13 mouse cellular contexts compared by ENCODE assay signal in the genomic region with DNA sequence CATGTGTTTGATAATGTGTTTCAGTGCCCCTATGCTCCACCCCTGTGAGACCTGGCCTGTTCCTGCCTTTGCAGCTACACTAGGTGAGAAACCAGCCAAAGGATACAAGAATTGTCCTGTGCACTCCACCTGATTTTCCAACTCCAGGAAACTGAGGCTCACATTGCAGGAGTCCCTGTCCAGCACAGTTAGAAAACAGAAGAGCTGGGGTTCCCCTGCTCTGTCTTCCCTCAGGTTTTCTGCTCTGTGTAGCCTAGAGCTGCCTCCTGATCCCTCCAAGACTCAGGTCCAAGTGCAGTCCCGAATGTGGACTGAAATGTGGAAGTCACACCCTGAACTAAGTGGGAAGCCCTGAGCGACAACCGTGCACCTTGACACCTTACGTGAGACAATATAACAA. TPM values are rescaled to one million over a fixed set of nuclear protein-coding genes. Genes with fewer than 3 reads are reported as not detected.
DNase-seq lines count a peak whose midpoint lies in the region; ATAC-seq lines count a peak whose summit lies in the region.
"Had no signal": no experiment of that assay in that cellular context is flagged by ENCODE, and none has a peak within 500 bp of the region (broad histone marks: within the 10 kb centered on the region; RNA-seq: fewer than 3 reads in every experiment).

No protein-coding gene starts in this region.

- peaks cover 14% of the 10 kb centered on the region for H3K27me3 ChIP-seq in intestine, embryonic 15.5 days (replicated peaks)
- H3K27me3 ChIP-seq in neural tube, embryonic 13.5 days, result peaks cover 46% of the 10 kb centered on the region

- no peaks in the 10 kb centered on the region for H3K36me3 ChIP-seq in intestine, embryonic 15.5 days
- H3K36me3 ChIP-seq in neural tube, embryonic 13.5 days, result no peaks in the 10 kb centered on the region
- H3K36me3 ChIP-seq: embryonic facial prominence, embryonic 15.5 days had no signal

- no peak overlapping the region for H3K27ac ChIP-seq in intestine, embryonic 15.5 days
- no peak overlapping the region for H3K27ac ChIP-seq in neural tube, embryonic 13.5 days (replicated peaks)
- H3K27ac ChIP-seq: embryonic facial prominence, embryonic 15.5 days had no signal

- no peaks in the 10 kb centered on the region for H3K9me3 ChIP-seq in intestine, embryonic 15.5 days
- no peaks in the 10 kb centered on the region for H3K9me3 ChIP-seq in neural tube, embryonic 13.5 days
- H3K9me3 ChIP-seq: embryonic facial prominence, embryonic 15.5 days had no signal

- H3K9ac ChIP-seq in intestine, embryonic 15.5 days, result no peak overlapping the region
- H3K9ac ChIP-seq in neural tube, embryonic 13.5 days, result no peak overlapping the region
- H3K9ac ChIP-seq: embryonic facial prominence, embryonic 15.5 days had no signal

- peak overlapping the region; percentile 17; the same call in 1 of the 2 replicates for H3K4me3 ChIP-seq in intestine, embryonic 15.5 days (replicated peaks)
- H3K4me3 ChIP-seq in neural tube, embryonic 13.5 days, result no peak overlapping the region

- H3K4me1 ChIP-seq in intestine, embryonic 15.5 days (replicated peaks), result 0 out of 2 replicates have a peak, but pooled peaks cover 5% of the 10 kb centered on the region
- H3K4me1 ChIP-seq in neural tube, embryonic 13.5 days (replicated peaks), result peaks cover 18% of the 10 kb centered on the region

- peak; percentile 2 for DNase-seq in kidney, adult 18-20 months
- DNase-seq in kidney, postnatal 36 days, result no peak
- peak; percentile 2 for DNase-seq in right cerebral cortex, postnatal 25 days
- DNase-seq in right cerebral cortex, postnatal 14 days, result no peak
- DNase-seq in gastrocnemius, postnatal 4 days (ENCODE audit: low spot score in 2 of 2), result no peak
- DNase-seq in urinary bladder, postnatal 10 days (ENCODE audit: low spot score), result no peak

- peak overlapping the region; percentile 49; the same call in 1 of the 2 replicates for H3K4me2 ChIP-seq in intestine, embryonic 15.5 days (replicated peaks)
- peak overlapping the region; percentile 43 for H3K4me2 ChIP-seq in neural tube, embryonic 13.5 days

- WGBS in intestine, embryonic 15.5 days, result 87% methylated on average over 4 of the region's 4 CpGs
- 93% methylated on average over 4 of the region's 4 CpGs for WGBS in neural tube, embryonic 13.5 days

- ATAC-seq in intestine, embryonic 15.5 days, result no peak
- ATAC-seq in neural tube, embryonic 13.5 days (ENCODE audit: low read depth), result no peak

RNA-seq across cellular contexts. Expression of a gene that starts 3.0 kb away (rescaled TPM):
- polyA plus RNA-seq in intestine, embryonic 15.5 days (2015; fragmentation: Nextera tagmentation; extraction: Ambion mirVana), result 30.3 and 34.6 TPM in 2 replicates
- polyA plus RNA-seq in neural tube, embryonic 13.5 days (2015; fragmentation: Nextera tagmentation; extraction: Ambion mirVana), result 11.5 and 13.9 TPM in 2 replicates
- total RNA-seq in gastrocnemius, postnatal 4 days (2021), result 10 to 100 TPM; 68.5 to 70.9 TPM

RNA-seq across cellular contexts. Expression of a gene that starts 44.0 kb away (rescaled TPM):
- polyA plus RNA-seq in intestine, embryonic 15.5 days (2015; fragmentation: Nextera tagmentation; extraction: Ambion mirVana), result 0.25 TPM in 1 of 2 replicates, not detected in the other
- not detected in 2 replicates for polyA plus RNA-seq in neural tube, embryonic 13.5 days (2015; fragmentation: Nextera tagmentation; extraction: Ambion mirVana)
- not detected for total RNA-seq in gastrocnemius, postnatal 4 days (2021)
- total RNA-seq: ES-E14; gastrocnemius, adult 18-20 months had no signal
- polyA plus RNA-seq: embryonic facial prominence, embryonic 15.5 days; liver, embryonic 16.5 days; small intestine, adult 2 months had no signal

RNA-seq across cellular contexts. Expression of a gene that starts 44.0 kb away (rescaled TPM):
- polyA plus RNA-seq in intestine, embryonic 15.5 days (2015; fragmentation: Nextera tagmentation; extraction: Ambion mirVana), result 59.1 and 62.3 TPM in 2 replicates
- polyA plus RNA-seq in neural tube, embryonic 13.5 days (2015; fragmentation: Nextera tagmentation; extraction: Ambion mirVana), result 128 and 129 TPM in 2 replicates
- total RNA-seq in gastrocnemius, postnatal 4 days (2021), result 10 to 100 TPM; 66.2 to 67.2 TPM

Comparison
In these comparisons a context has a peak if more than half of its experiments do, and no peak if none do; other contexts are left out.
1. DNase-seq: peak in kidney, adult 18-20 months (single experiment) and right cerebral cortex, postnatal 25 days (single experiment); none in kidney, postnatal 36 days (0 of 2), right cerebral cortex, postnatal 14 days (single experiment), gastrocnemius, postnatal 4 days (0 of 2) and urinary bladder, postnatal 10 days (single experiment).